Mouse (Mus musculus) left cerebral cortex, adult 2 months (tissue): ENCODE data around the gene Sorbs1. TPM values are rescaled to one million over a fixed set of nuclear protein-coding genes. Genes with fewer than 3 reads are reported as not detected.

Experiments
- DNase-seq, 2 experiments: peaks; one replicate each; pipeline ENCODE4 v3.0.0; 2021 to 2022; ENCODE audit warnings: low spot score in 2 of 2, mixed read lengths in 1 of 2; ENCODE audit errors: extremely low spot score in 1 of 2
- H3K27ac ChIP-seq: fragments of 200-600 bp; 2 replicates; pipeline ENCODE4 v1.8.1; 2022
- H3K4me3 ChIP-seq: fragments of 200-600 bp; 2 replicates; pipeline ENCODE4 v1.8.1; 2022
- CTCF ChIP-seq: fragments of 200-600 bp; IDR thresholded peaks from 2 replicates; pipeline ENCODE4 v1.8.1; 2022; ENCODE audit warnings: antibody characterized with exemption, mild to moderate bottlenecking, moderate library complexity
- intact Hi-C: fragments of 180-260 bp; cut with DNase I; formaldehyde crosslinking; loops from one replicate; pipeline ENCODE4 v1.15.1; 2025
- total RNA-seq, 2 experiments: library from RNA; stranded (reverse); gene quantifications; 2 replicates each; pipeline ENCODE4 v1.2.3; 2021

The Sorbs1 gene
- total RNA-seq, 2 experiments from 2014 or later = 160 to 161 TPM

DNA sequence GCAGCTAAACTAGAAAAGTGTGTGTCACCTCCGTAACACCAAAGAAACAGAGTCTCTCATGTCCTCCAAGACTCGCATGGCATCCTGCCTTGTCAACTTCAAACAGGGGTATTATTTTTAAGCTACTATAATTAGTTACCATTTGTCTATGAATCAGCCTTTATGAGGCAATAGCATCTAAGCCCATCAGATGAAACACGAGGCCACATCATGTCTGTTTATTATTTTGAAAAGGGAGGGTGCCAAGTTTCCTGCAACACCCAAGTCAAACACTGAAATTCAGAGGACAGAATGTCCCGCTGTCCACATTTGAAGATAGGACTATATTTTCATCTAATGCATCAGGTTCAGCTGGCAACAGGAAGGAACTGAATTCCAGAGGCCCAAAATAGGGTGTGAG is 81.6 kb downstream of the Sorbs1 start:
- no peak for DNase-seq
- TF ChIP-seq CTCF = no peak
- no peak overlapping the region for H3K27ac ChIP-seq
- H3K4me3 ChIP-seq = no peak overlapping the region
- intact Hi-C loops = loop anchor here (2.0 kb wide), 1 partner anchor 81 kb away; the partner anchor contains the start of gene Sorbs1

DNA sequence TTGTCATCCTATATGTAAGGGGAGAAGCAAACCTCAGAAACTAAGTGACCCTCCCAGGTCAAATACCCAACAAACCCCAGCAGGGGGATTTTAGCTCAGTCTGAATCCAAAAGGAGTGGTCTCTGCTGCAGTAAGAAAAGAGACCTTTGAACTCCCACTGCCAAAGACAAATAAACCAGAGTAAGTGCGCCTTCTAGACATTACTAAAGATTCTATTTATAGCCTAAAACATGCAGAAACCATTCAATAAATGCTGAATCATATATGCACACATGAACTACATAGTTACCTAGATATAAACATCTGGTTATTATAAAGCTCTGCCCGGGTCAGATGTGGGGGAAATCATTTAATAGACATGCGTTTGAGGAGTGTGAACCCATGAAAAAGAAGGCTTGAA is 84.0 kb downstream of the Sorbs1 start:
- intact Hi-C loops = no loop called here
- H3K27ac ChIP-seq = no peak overlapping the region
- no peak for DNase-seq
- H3K4me3 ChIP-seq = no peak overlapping the region
- TF ChIP-seq CTCF = no peak

DNA sequence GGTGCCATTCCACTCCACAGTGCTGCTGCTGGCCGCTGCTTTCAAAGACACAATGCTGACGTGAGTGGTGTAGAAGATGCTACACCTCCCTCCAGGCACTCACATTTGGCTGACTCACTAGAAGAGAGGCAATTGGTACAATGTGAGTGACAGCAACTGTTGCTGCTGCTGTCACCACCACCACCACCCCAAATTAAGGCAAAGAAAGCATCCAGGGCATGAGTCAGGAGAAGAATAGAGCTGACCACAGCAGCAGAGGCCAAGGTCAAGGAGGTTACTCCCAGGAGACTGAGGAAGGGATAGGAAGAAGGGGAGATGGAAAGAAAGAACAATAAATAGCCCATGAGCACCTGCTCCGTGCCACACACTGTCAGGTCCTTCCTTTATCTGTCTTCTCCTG is 84.4 kb downstream of the Sorbs1 start:
- H3K27ac ChIP-seq = no peak overlapping the region
- TF ChIP-seq CTCF = no peak
- intact Hi-C loops = no loop called here
- H3K4me3 ChIP-seq = no peak overlapping the region
- no peak for DNase-seq

DNA sequence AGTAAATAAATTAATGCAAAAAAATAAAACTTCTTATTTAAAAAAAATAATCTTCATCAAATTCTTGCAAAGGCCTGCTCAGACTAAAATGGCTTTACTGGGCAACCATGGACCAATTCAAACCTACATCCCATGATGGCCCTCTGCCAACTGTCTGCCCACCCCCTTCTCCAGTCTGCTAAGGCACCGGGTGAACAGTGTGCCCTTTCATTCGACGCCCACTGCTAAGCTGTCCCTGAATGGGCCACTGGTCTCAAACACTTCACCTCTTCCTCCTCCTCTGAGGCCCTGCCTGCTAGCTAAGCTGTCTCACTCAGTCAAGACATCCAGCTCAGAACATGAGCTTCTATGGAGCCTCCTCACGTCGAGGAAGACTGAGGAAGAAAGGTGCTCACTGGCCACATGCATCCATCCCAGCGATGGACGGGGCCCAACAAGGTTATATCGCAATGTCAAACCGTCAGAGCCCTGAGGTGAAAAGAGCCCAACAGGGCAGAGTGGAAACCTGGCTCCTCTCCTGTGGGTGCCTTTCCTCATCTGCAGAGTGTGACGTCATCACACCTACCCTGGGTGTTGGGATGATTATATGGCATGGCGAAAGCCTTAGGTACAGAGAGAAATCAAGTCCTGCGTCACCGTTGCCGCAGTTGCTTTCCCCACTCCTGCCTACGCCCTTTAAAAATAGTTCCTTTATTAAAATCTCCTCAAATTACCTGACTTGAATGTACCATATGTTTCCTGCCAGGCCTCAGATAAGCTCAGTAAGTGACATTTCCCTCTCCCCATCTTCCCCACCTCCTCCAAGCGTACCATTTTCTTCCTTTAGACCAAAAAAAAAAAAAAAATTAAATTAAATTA is 87.2 kb downstream of the Sorbs1 start:
- H3K27ac ChIP-seq = peak overlapping the region; percentile 36
- DNase-seq = no peak
- no peak overlapping the region for H3K4me3 ChIP-seq
- intact Hi-C loops = no loop called here
- no peak for TF ChIP-seq CTCF

DNA sequence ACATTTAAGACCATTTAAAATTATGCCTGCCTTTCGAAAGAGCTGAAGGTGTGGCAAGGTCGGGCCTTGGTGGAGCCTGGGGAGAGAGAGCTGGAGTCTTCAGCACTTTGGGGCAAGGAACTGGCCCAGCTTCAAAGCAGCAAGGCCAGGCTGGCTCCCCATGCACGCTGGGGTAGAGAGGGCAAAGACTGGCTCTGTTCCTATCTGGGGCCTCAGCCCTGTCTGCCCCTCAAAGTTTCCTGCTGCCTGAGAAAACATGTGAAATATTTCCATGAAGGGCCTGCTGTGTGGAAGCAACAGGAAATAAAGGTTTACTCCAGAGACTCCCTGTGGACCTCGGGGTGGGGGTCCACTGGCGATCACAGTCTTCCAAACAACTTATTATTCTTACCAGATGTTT is 88.3 kb downstream of the Sorbs1 start:
- DNase-seq = no peak
- intact Hi-C loops = no loop called here
- Histone ChIP-seq H3K27ac (peak overlapping the region; percentile 30; the same call in 1 of the 2 replicates), H3K4me3 (no peak overlapping the region)
- TF ChIP-seq CTCF = no peak

DNA sequence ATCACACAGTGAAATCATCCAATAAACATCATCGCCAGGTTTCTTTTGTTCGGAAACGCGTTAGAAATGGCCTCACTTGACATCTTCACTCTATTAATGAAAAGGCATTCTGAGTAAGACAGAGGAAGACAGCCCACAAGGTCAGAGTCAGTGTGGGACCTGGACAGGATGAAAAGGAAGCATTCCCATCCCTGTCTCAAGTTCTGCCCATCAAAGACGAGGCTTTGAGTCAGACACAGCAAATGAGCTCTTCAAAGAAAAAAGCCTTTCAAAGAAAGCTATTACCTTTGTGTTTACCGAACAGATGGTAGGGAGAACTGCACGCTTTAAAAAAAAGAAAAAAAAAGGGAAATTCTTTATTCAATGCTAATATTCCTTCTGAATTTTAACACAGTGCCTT is 92.5 kb downstream of the Sorbs1 start:
- DNase-seq = no peak
- no peak for TF ChIP-seq CTCF
- H3K27ac ChIP-seq = no peak overlapping the region
- intact Hi-C loops = no loop called here
- no peak overlapping the region for H3K4me3 ChIP-seq

DNA sequence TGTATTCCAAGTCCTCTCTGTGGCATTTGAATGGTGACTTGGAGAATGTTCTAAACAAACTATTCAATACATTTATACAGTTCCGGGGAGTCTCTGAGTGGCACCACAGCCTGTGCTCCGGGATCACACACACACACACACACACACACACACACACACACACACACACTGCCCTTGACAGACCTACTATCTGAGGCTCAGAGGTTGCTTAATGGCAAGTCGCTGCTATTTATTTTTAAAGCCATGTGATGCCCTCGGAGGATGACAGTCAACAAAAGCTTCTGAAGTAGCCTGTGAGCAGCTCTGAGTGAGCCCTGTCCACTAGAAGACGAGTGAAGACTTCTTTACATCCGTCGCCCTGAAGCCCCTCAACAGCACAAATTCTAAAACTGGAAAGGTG is 94.3 kb downstream of the Sorbs1 start:
- intact Hi-C loops = no loop called here
- no peak for DNase-seq
- Histone ChIP-seq H3K4me3 (no peak overlapping the region), H3K27ac (no peak overlapping the region)
- TF ChIP-seq CTCF = no peak

DNA sequence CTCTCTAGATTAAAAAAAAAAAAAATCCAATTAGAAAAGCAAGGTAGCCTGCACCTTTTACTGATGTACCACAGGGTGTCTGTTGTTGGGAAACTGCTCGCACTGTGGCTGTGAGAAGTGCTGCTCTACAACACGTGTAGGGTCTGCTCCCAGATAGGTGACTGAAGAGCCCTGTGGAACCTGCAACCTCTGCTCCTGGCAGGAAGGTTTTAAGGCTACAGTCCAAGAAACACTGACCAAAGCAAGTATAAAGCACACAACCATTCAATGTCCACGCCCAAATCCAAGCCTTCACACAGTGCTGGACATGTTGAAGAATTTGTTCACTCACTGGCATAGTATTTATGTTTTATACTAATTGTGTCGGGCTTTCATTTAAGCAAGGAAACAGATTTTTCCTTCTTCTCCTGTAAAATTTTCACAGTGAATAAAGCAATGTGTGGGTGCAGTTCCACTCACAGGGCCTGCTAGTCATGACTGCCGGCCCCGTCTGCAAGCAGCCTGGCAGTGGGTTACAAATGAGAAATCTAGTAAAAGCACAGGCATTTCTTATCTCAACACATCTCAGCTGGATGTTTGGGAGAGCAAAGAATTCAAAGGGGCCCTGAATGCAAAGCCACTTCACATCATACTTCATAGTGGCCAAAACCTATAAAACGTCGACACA is 96.3 kb downstream of the Sorbs1 start:
- no peak for DNase-seq
- Histone ChIP-seq H3K4me3 (no peak overlapping the region), H3K27ac (peak overlapping the region; percentile 25; the same call in 1 of the 2 replicates)
- intact Hi-C loops = no loop called here
- TF ChIP-seq CTCF = no peak

DNA sequence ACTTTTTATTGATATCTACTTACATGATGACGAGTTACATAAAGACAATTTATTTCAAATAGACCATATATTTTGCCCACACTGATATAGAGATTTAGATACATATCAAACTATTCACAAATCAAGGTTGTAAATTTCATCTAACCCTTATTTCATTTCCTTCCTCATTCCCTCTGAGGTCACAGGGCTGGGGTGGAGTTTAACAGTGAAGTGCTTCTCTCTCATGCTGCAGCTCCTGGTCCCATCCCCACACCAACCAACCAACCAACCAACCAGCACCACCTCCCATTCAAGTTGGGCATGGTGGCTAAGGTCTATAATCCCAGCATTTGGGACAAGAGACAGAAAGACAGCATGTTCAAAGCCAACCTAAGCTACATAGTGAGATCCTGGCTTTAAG is 97.9 kb downstream of the Sorbs1 start:
- no peak overlapping the region; the same call in 1 of the 2 replicates for H3K27ac ChIP-seq
- no peak for DNase-seq
- no peak for TF ChIP-seq CTCF
- intact Hi-C loops = no loop called here
- no peak overlapping the region for H3K4me3 ChIP-seq

DNA sequence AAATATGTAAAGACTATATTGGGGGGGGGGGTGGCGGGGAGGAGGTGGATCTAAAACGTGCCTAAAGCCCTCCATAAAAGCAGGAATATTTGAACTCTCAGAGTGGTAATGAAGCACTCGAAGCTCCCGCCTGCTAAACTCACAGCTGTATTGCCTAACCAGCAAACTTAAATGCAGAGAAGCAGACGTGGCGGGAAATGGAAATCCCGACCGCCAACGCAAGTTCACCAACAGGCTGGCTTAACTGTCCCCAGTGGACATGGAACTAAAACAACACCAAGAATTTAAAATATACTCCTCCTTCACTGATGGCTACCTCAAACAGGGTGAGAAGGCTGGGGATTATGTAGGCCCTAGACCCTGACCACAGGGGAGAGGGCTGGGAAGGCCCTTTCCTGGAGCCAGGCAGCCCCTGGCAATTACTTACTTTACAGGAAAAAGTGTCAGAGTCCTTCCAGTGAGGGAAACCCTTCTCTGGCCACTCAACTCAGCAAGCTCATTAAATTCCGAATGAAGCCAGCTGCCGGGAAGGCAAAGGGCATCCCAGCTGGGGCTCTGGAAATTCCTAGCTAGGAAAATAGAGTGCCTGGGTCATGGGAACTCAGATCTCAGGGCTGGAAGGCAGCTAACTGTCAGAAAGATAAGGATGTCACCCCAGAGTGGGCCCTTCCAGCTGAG is 98.6 kb downstream of the Sorbs1 start:
- no peak overlapping the region for H3K4me3 ChIP-seq
- intact Hi-C loops = no loop called here
- peak overlapping the region; percentile 36; the same call in 1 of the 2 replicates for H3K27ac ChIP-seq
- TF ChIP-seq CTCF = no peak
- DNase-seq = no peak

DNA sequence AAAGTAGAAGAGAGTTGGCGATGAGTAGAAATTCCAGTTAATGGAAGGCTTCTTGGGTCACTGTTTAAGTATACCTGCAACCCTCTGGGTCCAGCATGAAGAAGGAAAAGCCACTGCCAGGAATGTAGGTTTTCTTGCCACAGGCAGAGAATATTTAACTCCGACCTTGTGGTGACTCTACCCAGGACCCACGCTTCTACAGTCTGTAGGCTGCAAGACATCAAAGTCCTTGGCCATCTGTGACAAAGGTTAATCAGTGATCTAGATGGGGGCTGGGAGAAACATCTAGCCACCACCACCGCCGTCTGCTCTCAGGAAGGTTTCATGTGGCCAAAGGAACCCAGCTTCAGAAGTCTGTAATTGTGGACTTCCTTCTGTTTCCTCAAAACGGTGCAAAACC is 99.2 kb downstream of the Sorbs1 start:
- intact Hi-C loops = no loop called here
- TF ChIP-seq CTCF = no peak
- DNase-seq = no peak
- H3K4me3 ChIP-seq = no peak overlapping the region
- H3K27ac ChIP-seq = no peak overlapping the region

DNA sequence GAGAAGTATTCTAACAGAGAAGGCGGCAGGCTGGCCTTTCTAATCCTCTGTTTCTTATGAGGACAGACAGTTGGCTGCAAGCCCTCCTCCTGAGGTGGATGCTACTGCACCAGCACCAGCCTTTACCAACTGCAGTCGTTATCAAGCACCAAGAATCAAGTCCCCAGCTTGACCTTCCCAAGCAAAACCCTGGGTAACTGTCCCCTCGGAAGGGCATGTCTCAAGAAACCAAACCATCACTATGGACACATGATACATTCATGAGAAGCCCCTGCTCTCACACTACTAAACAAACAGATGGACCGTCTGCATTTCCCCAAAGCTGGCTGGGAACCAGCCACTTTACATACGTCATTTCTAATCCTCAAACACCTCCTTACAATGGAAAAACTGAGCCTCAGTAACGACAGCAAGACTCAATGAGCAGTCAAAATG is 102.2 kb downstream of the Sorbs1 start:
- no peak for DNase-seq
- Histone ChIP-seq H3K27ac (no peak overlapping the region), H3K4me3 (no peak overlapping the region)
- TF ChIP-seq CTCF = no peak
- intact Hi-C loops = no loop called here
